In the genomic region with DNA sequence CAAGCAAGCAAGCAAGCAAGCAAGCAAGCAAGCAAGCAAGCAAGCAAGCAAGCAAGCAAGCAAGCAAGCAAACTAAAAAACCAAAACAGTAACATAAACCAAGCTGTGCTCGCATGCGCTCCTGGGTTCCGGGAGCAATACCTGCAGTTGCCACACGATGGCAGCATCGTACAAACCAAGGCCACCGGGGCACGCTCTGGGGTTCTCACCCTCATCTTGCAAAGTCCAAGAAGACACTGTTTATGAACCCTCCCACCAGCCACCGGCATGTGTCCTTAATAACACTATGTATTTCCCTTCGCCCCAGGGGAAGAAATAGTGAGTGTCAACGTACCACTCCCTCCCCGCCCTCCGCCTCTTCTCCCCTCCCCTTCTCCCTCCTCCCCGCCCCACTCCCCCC, we compare ENCODE assay signal across 8 mouse cellular contexts.
DNase-seq lines count a peak whose midpoint lies in the region; ATAC-seq and TF ChIP-seq lines count a peak whose summit lies in the region.

No protein-coding gene starts in this region.

- H3K27ac ChIP-seq in ES-E14 (ENCODE audit: insufficient read depth, low read depth, low read length, poor library complexity, severe bottlenecking) = no peak overlapping the region
- no peak overlapping the region for H3K27ac ChIP-seq in forebrain, embryonic 15.5 days (replicated peaks)
- no peak overlapping the region for H3K27ac ChIP-seq in hindbrain, embryonic 11.5 days (ENCODE audit: low read depth, low read length)

- in situ Hi-C loops in ES-E14 (cut with MboI; ENCODE audit: low sequenced_read_pairs in 2 of 2, unreplicated experiment in 2 of 2) = loop anchor here (5.0 to 25.0 kb wide), 3 partner anchors 113 to 582 kb away; no protein-coding TSS in a partner anchor

- H3K4me2 ChIP-seq in forebrain, embryonic 15.5 days (replicated peaks) = peak overlapping the region; percentile 38
- peak overlapping the region; percentile 38; the same call in 1 of the 2 replicates for H3K4me2 ChIP-seq in hindbrain, embryonic 11.5 days (replicated peaks; ENCODE audit: low read depth, low read length)

- peak overlapping the region; percentile 11 to 22; a peak in 1 of 4 replicates for H3K4me3 ChIP-seq in ES-E14 (ENCODE audit: insufficient read depth in 1 of 2, low read depth in 1 of 2, low read length in 2 of 2, poor library complexity in 1 of 2, severe bottlenecking in 1 of 2)
- peak overlapping the region; percentile 26 for H3K4me3 ChIP-seq in forebrain, embryonic 15.5 days
- H3K4me3 ChIP-seq in hindbrain, embryonic 11.5 days (ENCODE audit: low read depth, low read length) = peak overlapping the region; percentile 24

- H3K9ac ChIP-seq in ES-E14 (ENCODE audit: insufficient read depth, low read depth, low read length, poor library complexity, severe bottlenecking) = no peak overlapping the region
- H3K9ac ChIP-seq in forebrain, embryonic 15.5 days (replicated peaks) = no peak overlapping the region
- H3K9ac ChIP-seq in hindbrain, embryonic 11.5 days (ENCODE audit: low read depth, low read length) = no peak overlapping the region

- peaks cover 9% of the 10 kb centered on the region; the same call in 1 of the 2 replicates for H3K27me3 ChIP-seq in forebrain, embryonic 15.5 days
- H3K27me3 ChIP-seq in hindbrain, embryonic 11.5 days (ENCODE audit: control insufficient read depth, insufficient read depth, low read length) = no peaks in the 10 kb centered on the region

- no peaks in the 10 kb centered on the region for H3K9me3 ChIP-seq in ES-E14 (ENCODE audit: control insufficient read depth, insufficient read depth, low read depth, low read length)
- H3K9me3 ChIP-seq in forebrain, embryonic 15.5 days = no peaks in the 10 kb centered on the region
- no peaks in the 10 kb centered on the region for H3K9me3 ChIP-seq in hindbrain, embryonic 11.5 days (ENCODE audit: control insufficient read depth, low read length)

- ATAC-seq in forebrain, embryonic 15.5 days (replicated peaks) = peak; percentile 49
- peak; percentile 49; the same call in 1 of the 2 replicates for ATAC-seq in hindbrain, embryonic 11.5 days (ENCODE audit: low FRiP score)

- H3K4me1 ChIP-seq in ES-E14 (ENCODE audit: control insufficient read depth in 2 of 2, insufficient read depth in 2 of 2, low read length in 2 of 2, poor library complexity in 1 of 2) = no peaks in the 10 kb centered on the region
- no peaks in the 10 kb centered on the region for H3K4me1 ChIP-seq in forebrain, embryonic 15.5 days
- 0 out of 2 replicates have a peak, but pooled peaks cover 2% of the 10 kb centered on the region for H3K4me1 ChIP-seq in hindbrain, embryonic 11.5 days (replicated peaks; ENCODE audit: control insufficient read depth, insufficient read depth, low read length)

- peaks cover 2% of the 10 kb centered on the region; the same call in 1 of the 2 replicates for H3K36me3 ChIP-seq in ES-E14 (ENCODE audit: control insufficient read depth, insufficient read depth, low read length, poor library complexity, severe bottlenecking)
- H3K36me3 ChIP-seq in forebrain, embryonic 15.5 days = no peaks in the 10 kb centered on the region
- H3K36me3 ChIP-seq in hindbrain, embryonic 11.5 days (ENCODE audit: control insufficient read depth, insufficient read depth, low read length) = no peaks in the 10 kb centered on the region

- peak; percentile 68 for DNase-seq in ES-E14 (ENCODE audit: low read depth, low spot score)
- peak; percentile 39 for DNase-seq in c-Kit-positive CD71-positive TER-119-positive erythroid progenitor cells, embryonic 14.5 days (ENCODE audit: low spot score)
- peak; percentile 93 for DNase-seq in hindbrain, embryonic 11.5 days (ENCODE audit: low spot score)
- peak; percentile 72 to 73 for DNase-seq in layer of hippocampus, postnatal 14 days (ENCODE audit: low spot score in 2 of 2)
- DNase-seq in lung, postnatal 14 days = peak; percentile 82
- DNase-seq in ovary, postnatal 36 days (ENCODE audit: low spot score) = peak; percentile 73
- peak; percentile 51 to 78 for DNase-seq in thymus, postnatal 10 days (ENCODE audit: low spot score in 2 of 2)

- 2% methylated on average over 12 of the region's 13 CpGs for WGBS in forebrain, embryonic 15.5 days
- 1% methylated on average over 12 of the region's 13 CpGs for WGBS in hindbrain, embryonic 11.5 days

TF ChIP-seq in ES-E14, 5 proteins besides CTCF, POLR2A, EP300 and RAD21:
- TF ChIP-seq CHD2 (IDR thresholded peaks at IDR 0.05; ENCODE audit: low read depth, low read length) (no peak), ZC3H11A (IDR thresholded peaks at IDR 0.05; ENCODE audit: borderline replicate concordance, low read depth, low read length) (peak; percentile 52; the same call in 1 of the 2 replicates)

Comparison
In these comparisons a context has a peak if more than half of its experiments do, and no peak if none do; other contexts are left out.
1. DNase-seq: peak in every context shown above with its lines; median percentile 93 in hindbrain, embryonic 11.5 days; 82 in lung, postnatal 14 days; 73 in ovary, postnatal 36 days; 72 in layer of hippocampus, postnatal 14 days; 68 in ES-E14; 64 in thymus, postnatal 10 days; 39 in c-Kit-positive CD71-positive TER-119-positive erythroid progenitor cells, embryonic 14.5 days.